Mouse (Mus musculus): ENCODE results near the gene Ptprm.

Gene Ptprm

GRCm38 (mm10) chr17:67087585-67087984, 266.7 kb downstream of the Ptprm start:
- in situ Hi-C loops (cut with MboI; ENCODE audit: low sequenced_read_pairs): no loop called here

- in situ Hi-C loops (cut with MboI; ENCODE audit: low sequenced_read_pairs): no loop called here
Observed at GRCm38 (mm10) chr17:67086811-67087210, 267.4 kb downstream of the Ptprm start.

- in situ Hi-C loops (cut with MboI; ENCODE audit: low sequenced_read_pairs): no loop called here
Observed at GRCm38 (mm10) chr17:67084501-67084900, 269.8 kb downstream of the Ptprm start.

GRCm38 (mm10) chr17:67084093-67084492, 270.2 kb downstream of the Ptprm start:
- in situ Hi-C loops (cut with MboI; ENCODE audit: low sequenced_read_pairs): no loop called here

GRCm38 (mm10) chr17:67079570-67079969, 274.7 kb downstream of the Ptprm start:
- in situ Hi-C loops (cut with MboI; ENCODE audit: low sequenced_read_pairs): no loop called here

- in situ Hi-C loops (cut with MboI; ENCODE audit: low sequenced_read_pairs): no loop called here
Observed at GRCm38 (mm10) chr17:67073580-67073979, 280.7 kb downstream of the Ptprm start.

- in situ Hi-C loops (cut with MboI; ENCODE audit: low sequenced_read_pairs): no loop called here
Observed at GRCm38 (mm10) chr17:67073139-67073538, 281.1 kb downstream of the Ptprm start.

- in situ Hi-C loops (cut with MboI; ENCODE audit: low sequenced_read_pairs): no loop called here
Observed at GRCm38 (mm10) chr17:67071231-67072009, 282.8 kb downstream of the Ptprm start.

- in situ Hi-C loops (cut with MboI; ENCODE audit: low sequenced_read_pairs): no loop called here
Observed at GRCm38 (mm10) chr17:67063611-67064010, 290.6 kb downstream of the Ptprm start.

GRCm38 (mm10) chr17:67055681-67056080, 298.6 kb downstream of the Ptprm start:
- in situ Hi-C loops (cut with MboI; ENCODE audit: low sequenced_read_pairs): no loop called here

GRCm38 (mm10) chr17:67054202-67054601, 300.1 kb downstream of the Ptprm start:
- in situ Hi-C loops (cut with MboI; ENCODE audit: low sequenced_read_pairs): no loop called here

GRCm38 (mm10) chr17:67052624-67053314, 301.5 kb downstream of the Ptprm start:
- in situ Hi-C loops (cut with MboI; ENCODE audit: low sequenced_read_pairs): no loop called here

- in situ Hi-C loops (cut with MboI; ENCODE audit: low sequenced_read_pairs): no loop called here
Observed at GRCm38 (mm10) chr17:67047697-67048096, 306.6 kb downstream of the Ptprm start.

- in situ Hi-C loops (cut with MboI; ENCODE audit: low sequenced_read_pairs): no loop called here
Observed at GRCm38 (mm10) chr17:67038558-67038957, 315.7 kb downstream of the Ptprm start.

- in situ Hi-C loops (cut with MboI; ENCODE audit: low sequenced_read_pairs): no loop called here
Observed at GRCm38 (mm10) chr17:67033547-67033946, 320.7 kb downstream of the Ptprm start.

GRCm38 (mm10) chr17:67032021-67032420, 322.2 kb downstream of the Ptprm start:
- in situ Hi-C loops (cut with MboI; ENCODE audit: low sequenced_read_pairs): no loop called here

GRCm38 (mm10) chr17:67031341-67031740, 322.9 kb downstream of the Ptprm start:
- in situ Hi-C loops (cut with MboI; ENCODE audit: low sequenced_read_pairs): no loop called here

- in situ Hi-C loops (cut with MboI; ENCODE audit: low sequenced_read_pairs): no loop called here
Observed at GRCm38 (mm10) chr17:67027274-67027673, 327.0 kb downstream of the Ptprm start.

- in situ Hi-C loops (cut with MboI; ENCODE audit: low sequenced_read_pairs): no loop called here
Observed at GRCm38 (mm10) chr17:67016501-67016900, 337.8 kb downstream of the Ptprm start.

- in situ Hi-C loops (cut with MboI; ENCODE audit: low sequenced_read_pairs): no loop called here
Observed at GRCm38 (mm10) chr17:67013217-67013616, 341.0 kb downstream of the Ptprm start.

GRCm38 (mm10) chr17:67011836-67012583, 342.2 kb downstream of the Ptprm start:
- in situ Hi-C loops (cut with MboI; ENCODE audit: low sequenced_read_pairs): no loop called here

GRCm38 (mm10) chr17:67010136-67010535, 344.1 kb downstream of the Ptprm start:
- in situ Hi-C loops (cut with MboI; ENCODE audit: low sequenced_read_pairs): no loop called here

Data from CH12F3 (cell line).